Mouse (Mus musculus) lung, postnatal 25 days (tissue): Measurements from ENCODE around the gene Cd101.

Source experiments
- DNase-seq: peaks from one replicate; pipeline ENCODE4 v3.0.0; 2022; ENCODE audit warnings: low spot score

Cd101 gene

DNA sequence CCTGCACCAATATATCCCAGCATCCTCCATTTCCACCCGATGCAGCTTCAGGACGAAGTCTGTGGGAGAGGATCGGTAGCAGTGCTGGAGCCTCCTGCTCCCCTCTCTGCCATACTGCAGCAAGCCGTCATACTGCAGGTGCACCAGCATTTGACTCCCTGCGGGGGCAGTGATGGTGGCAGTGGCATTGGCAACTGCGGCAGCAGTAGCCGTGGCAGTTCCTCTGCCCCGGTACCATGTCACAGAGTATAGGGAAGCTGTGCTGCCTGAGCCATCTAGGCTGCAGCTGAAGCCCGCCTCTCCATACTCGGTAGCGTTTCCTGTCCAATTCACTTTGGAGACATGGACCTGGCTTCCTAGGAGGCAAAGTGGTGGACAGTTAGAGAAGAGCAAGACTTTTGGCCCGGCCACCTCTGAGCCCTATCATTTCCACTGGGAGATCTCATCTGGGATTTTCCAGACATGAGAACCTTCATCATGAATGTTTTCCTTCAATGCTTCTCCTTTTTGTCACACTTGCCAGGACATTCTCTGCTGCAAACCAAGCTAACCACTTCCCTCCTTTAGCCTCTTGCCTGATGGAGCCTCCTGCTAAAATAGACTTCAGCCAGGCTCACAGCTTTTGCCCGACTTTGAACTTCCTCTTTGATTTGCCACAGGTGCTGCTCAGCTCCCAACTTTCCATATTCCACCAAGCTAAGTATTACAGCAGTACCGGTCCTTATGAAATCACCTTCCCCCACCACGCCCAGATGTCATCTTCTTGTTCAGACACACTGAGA lies 25.6 kb downstream of the Cd101 start:
- no peak for DNase-seq

DNA sequence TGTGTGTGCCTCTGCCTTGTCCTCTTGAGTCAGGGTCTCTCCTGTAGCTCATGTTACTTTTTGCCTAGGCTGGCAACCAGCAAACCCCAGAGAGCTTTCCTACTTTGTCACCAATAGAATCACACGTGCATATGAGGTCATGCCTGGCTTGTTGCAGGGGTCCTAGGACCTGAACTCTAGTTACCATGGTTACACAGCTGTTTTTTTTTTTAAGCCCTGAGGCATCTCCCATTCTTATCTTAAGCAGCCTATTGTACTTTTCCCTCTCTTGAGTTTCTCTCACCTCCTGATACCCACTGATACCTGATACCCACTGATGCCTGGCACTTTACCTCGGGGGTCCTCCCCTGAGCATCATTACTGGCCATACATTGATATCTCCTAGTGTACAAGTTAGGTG lies 29.6 kb downstream of the Cd101 start:
- DNase-seq: no peak

DNA sequence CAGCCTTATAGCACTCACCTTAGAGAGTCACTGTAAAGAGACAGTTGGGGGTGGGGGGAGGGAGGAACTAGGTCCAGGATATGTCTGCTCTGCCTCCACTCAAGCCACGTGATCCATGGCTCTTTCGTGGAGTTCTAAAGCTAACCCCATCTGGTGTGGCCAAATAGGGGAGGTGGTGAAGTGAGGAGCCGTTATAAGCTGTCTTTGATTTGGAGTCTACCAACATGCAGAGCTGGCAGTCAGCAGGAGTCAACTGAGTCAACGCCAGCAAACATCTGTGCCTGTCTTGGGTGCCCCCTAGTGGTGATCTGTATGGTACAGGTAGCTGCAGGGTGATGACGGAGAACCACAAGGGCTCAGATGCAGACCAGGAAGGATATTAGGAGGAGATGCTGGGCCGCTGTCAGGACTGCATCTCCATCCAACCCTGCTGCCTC lies 30.4 kb downstream of the Cd101 start:
- peak; percentile 85 for DNase-seq

DNA sequence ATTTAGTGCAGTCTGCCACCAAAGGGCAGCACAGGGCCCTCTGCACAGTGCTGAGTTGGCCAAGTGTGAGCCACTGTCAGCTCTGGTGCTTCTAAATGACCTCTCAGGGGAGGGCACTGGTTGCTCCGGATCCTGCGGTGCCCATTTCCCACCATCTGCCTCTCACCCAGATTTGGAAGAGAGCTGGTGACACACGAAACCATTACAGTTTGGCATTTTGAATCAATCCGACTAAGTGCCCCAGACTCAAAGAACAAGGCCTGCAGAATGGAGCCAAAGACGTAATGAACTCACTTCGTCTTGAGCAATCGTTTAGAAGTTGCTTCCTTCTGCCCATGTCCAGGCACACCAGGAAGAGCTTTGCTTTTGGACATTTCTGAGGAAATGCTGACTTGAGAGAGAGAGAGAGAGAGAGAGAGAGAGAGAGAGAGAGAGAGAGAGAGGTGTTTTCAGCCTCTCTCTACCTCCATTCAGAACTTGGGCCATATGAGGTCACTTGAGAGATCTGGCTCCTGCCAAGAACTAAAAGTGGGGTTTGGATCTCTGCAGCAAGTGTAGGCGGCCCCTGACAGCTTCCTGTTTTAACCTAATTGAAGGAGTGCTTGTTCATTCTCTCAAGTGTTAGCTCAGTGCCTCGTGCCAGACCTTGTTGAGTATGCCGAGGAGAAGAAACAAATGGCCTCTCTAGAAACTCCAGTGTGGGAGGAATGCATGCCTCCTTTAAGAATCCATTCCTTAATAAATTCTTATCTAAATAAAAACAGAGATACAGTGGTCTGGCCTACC lies 31.4 kb downstream of the Cd101 start:
- peak; percentile 92 for DNase-seq

DNA sequence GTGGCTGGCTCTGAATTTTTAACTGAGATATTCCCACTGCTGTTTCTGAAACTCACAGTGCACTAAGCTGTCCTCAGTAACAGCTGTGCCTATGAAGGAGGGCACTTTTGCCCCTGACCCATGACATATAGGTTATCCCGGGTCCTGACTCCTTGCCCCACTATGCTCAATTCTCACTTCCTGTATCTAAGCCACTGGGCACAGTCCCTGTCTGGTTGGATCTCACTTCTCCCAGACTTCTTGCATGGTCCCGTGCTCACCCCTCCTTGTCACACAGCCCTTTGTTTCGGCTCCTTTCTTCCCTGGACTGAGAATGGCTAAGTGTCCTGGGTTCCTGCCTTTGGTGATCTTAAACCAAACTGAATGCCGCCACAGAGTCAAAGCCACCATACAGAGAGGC lies 35.1 kb downstream of the Cd101 start:
- DNase-seq: no peak

DNA sequence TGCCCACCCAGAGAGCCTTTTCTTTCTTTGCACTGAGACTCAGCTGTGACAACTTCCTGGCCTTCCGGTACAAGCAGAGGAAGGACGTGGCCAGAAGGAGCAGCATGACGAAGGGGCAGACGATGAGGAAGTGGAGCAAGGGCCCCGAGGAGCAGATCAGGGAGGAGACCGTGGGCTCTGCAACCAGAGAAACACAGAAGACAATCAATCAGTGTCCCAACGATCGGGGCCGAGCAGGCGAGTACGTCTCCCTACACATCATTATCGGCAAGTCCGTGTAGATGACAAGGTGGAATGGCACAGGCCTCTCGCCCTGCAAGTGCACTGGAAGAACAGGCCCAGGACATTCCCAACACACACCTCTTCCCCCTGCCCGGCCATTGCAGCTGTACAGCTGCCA lies 35.6 kb downstream of the Cd101 start:
- DNase-seq: peak; percentile 61

DNA sequence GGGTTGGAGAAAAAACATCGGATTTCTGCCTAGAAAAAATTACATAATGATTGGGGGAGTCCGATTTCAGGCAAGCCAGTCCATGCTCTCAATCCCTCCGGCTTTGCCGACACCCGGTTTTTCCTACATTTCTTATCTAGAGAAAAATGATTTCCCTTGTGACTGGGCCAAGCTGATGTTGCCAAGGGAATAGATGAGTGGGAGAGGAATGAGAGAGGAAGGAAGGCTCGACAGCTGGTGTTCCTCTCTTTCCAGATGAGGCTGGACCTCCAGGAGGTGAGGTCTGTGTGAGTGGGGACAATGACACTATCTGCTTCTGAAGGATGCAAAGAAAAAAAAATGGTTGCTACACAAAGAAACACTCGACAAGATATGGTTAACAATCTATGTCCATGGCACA lies 36.2 kb downstream of the Cd101 start:
- DNase-seq: peak; percentile 23

DNA sequence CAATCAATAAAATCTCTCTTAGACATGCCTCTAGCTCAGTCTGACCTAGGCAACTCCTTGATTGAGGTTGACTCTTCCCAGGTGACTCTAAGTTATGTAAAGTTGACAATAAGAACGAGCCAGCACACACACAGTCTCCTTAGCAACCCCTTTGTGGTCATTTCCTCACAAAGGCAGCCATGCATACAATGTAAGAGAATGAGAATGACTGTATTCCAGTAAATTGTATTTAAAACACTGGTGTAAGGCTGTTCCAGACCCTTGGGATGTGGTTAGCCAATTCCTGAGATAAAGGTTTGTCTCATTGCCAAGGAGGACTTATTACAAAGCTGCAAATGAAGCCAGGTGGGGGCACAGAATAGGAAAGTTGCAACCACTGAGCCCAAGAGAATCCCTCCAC lies 39.1 kb downstream of the Cd101 start:
- no peak for DNase-seq

DNA sequence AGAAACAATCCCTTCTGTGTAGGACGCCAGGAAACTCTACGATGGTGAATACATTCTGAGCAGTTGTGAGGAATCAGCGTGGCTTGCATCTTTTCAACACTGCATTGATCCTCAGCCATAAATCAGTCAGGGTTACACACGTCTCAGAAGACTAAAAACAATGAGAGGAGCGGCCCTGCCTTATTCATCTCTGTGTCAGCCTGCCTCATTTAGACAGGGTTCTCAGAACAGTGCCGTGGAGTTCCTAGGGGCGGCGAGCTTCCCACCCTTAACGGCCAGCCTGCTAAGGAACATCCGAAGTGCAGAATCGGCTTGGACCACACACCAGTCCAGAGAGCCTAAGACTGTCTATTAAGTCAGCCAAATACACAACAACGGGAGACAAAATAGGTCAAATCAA lies 39.9 kb downstream of the Cd101 start:
- DNase-seq: no peak

DNA sequence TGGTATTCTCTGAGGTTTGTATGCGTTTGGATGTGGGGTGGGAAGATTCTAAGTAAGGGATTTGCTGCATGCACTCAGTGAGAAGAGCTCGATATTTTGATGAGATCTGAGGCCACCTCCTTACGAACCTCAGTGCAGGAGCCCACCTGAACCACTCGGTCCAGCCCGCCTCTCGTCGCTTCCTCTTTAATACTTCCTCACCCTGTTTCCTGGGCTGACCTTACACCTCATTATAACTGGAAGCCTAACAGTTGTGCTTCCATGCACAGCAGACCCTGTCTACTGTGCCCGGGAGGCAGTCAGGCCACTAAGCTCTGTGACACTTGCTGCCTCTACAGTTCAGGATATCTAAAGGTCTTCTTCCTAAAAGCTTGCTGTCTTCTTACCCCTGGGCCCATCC lies 50.1 kb downstream of the Cd101 start:
- no peak for DNase-seq

DNA sequence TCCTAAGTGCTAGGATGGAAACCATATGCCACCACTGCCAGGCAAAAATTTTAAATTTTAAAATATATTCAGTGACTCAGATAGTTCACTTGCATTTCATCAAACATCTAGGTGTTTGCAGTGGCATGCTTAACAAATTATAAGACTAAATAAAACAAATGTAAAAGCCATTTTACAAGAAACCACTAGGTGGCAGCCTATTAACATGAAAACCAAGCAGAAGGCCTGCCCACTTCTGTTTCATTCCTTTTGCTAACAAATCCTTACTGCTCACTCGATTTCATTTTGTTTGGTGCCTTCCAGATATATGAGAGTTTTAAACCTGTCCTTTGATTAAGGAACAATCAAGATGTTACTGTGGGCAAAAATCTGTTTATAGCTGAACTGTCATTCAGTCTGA lies 55.5 kb downstream of the Cd101 start:
- peak; percentile 61 for DNase-seq

DNA sequence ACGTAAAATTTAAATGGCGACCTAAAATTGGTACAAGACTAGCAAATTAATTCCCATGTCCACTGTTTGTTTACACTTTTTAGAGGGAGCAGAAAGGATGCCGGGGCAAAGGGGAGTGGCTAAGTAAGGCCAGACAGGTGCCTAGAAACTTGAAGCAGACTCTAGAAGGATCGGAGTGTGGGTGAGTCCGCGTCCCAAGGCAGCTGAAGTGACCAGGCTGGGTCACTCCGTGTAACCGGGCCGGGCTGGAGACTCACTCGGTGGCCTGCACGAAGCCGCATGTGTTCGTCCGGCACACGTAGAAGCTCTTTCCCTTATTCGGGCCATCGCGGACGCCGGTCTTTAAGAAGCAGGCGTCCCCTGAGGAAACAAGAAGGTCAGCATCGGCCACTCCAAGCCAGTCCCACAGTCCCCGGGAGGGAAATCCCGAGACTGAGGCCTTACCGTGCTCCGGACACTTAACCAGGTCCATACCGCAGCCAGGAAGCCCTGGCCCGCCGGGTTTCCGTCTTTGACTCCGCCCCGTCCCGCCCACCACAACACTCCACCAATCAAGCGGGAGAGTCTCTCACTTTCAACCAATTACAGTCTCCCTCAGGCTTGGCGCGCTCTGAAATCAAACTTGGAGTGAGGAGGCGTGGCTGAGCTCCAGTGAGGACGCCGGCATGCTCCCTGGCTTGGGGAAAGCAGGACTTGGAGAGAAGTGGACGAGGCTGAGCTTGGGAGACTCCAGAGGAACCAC lies 60.0 kb downstream of the Cd101 start, which contains the start of gene Ttf2:
TSS of gene Ttf2 (minus strand) at position 488 of the 742 bp plus-strand sequence.
- peak; percentile 94 for DNase-seq

DNA sequence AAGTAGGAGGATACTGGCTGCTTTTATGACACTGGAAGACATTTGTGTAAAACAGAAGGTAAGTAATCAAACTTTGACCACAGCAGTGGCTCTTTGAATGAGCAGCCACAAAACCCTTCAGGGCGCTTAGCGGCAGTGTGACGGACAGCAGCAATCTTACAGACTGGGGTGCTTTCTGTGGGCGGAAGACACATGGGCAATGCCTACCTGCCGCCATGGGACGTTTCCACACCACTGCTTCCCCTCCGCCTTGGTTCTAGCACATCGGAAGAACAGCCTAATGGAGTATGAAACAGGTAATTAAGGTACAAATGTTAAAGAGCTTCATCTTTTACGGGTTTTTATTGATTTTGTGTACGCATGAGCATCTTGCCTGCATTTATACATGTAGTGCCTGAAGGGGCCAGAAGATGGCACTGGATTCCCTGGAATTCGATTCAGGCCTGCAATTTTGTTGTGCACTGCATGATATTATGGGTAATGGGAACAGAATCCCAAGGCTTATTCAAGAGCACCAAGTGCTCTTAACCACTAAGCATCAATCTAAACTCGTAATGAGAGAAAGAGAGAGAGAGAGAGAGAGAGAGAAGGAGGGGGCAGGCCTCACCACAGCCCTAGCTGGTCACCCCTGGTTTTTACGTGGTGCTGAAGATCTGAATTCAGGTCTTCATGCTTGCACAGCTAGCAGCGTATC lies 65.4 kb downstream of the Cd101 start:
- DNase-seq: no peak

DNA sequence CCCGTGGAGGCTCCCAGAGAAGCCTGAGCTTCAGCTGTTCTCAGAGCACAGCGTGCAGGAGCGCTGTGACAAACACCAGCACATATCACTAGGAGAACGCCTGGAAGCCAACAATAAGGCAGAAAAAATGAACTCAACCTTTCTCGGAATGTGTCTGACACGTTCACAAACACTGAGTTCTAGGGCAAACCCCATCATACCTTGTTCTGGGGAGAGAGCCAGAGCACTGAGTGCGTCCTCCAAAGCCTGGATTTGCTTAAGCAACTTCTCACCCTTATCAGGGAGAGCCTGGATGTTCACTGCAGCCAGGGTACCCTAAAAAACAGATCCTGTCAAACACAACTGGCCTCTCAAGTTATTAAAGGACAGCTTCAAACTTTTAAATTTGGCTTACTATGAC lies 67.9 kb downstream of the Cd101 start:
- peak; percentile 11 for DNase-seq

DNA sequence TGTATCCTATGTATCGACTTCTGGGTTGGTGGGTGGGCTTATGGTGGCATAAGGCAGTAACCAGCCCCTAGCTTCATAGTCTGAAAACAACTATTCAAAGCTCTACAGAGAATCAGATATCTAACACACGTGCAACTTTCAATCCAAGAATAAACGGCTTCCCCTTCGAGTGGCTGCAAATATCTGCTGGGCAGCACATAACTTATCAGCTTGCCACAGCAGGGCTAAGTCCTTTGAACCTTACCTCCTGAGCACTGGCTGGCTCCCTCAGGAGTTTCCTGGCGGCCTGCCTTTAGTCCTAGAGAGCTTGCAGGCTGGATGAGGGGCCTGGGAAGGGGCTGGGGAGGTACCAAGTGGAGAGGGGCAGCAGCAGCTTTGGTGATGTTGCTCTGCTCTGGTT lies 68.3 kb downstream of the Cd101 start:
- no peak for DNase-seq

DNA sequence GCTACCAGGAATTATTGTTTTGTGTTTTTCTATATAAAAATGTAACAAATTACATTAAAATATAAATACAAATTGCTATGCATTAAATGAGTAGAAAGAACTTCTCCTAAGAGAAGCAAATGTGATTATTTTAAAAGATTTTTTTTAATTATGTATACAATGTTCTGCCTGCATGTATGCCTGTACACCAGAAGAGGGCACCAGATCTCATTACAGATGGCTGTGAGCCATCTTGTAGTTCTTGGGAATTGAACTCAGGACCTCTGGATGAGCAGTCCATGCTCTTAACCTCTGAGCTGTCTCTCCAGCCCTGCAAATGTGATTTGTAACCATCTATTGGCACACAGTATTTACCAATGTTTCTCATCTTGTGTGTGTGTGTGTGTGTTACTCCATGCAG lies 74.7 kb downstream of the Cd101 start:
- no peak for DNase-seq

DNA sequence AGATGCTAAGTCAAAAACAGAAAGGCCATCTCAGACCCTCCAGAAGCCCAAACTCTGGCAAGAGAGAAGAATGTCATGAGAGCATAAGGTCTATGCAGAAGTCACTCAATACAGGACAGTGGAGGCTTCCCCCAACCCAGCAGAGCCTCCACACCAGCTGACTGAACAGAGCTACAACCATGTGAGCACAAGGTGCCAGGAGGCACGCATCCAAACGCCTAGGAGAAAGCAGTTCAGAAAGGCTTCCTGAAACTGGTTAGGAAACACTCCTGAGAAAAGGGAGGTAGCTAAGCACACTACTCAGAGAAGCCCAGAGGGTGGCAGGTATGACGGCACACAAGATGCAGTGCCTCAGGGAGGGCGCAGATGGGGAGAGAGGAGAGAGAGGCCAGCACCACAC lies 77.8 kb downstream of the Cd101 start:
- no peak for DNase-seq

DNA sequence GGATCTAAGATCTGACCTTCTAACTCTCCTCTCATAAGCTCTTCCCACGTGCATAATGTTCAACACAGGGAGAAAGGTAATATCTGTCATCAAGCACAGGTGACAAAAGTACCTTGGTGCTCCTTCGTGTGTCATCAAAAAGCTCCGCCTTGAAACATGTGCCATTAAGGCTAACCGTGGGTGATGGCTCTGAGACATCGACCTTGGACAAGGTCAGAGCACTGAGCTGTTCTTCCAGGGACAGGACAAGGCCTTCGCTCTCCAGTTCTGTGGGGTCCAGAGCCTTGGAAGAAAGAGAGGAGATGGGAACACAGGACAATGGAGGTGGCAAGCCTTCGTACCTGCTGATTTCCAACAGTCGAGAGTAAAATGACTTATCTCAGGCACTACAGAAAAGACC lies 82.1 kb downstream of the Cd101 start:
- no peak for DNase-seq
